Mouse (Mus musculus) adrenal gland, postnatal 4 days (tissue): ENCODE measurements around the gene Slc2a9. TPM values are rescaled to one million over a fixed set of nuclear protein-coding genes. Genes with fewer than 3 reads are reported as not detected.
A peak's percentile ranks its signal among the peaks of the same experiment; 100 is the strongest.

ENCODE experiments used
- DNase-seq, 2 experiments: peaks; one replicate each; pipeline ENCODE4 v3.0.0; 2021 to 2022; ENCODE audit warnings: low spot score in 2 of 2, mixed read lengths in 2 of 2
- total RNA-seq, 2 experiments: library from RNA; stranded (reverse); gene quantifications; 2 replicates each; pipeline ENCODE4 v1.2.3; 2021

Slc2a9 gene
- total RNA-seq, 2 experiments from 2014 or later: 7.4 to 8.1 TPM

DNA sequence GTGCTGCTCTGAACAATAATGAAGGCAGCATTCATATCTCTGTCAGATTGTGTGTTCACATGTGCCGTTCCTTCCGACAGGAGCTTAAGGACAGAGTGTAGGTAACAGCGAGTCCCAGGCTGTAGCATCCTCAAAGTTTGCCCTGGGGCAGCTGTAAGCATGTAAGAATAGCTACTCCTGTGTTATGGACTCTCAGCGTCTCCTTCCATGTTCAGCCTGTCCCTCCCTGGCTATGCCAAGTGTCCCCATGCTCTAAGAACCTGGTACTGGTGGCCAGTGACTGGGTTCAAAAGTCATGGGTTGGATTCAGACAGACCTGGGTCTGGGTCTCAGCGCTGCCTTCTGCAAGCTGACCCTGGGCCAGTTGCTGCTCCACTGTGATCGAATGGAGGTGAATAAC is 32.1 kb downstream of the Slc2a9 start:
- DNase-seq: no peak

DNA sequence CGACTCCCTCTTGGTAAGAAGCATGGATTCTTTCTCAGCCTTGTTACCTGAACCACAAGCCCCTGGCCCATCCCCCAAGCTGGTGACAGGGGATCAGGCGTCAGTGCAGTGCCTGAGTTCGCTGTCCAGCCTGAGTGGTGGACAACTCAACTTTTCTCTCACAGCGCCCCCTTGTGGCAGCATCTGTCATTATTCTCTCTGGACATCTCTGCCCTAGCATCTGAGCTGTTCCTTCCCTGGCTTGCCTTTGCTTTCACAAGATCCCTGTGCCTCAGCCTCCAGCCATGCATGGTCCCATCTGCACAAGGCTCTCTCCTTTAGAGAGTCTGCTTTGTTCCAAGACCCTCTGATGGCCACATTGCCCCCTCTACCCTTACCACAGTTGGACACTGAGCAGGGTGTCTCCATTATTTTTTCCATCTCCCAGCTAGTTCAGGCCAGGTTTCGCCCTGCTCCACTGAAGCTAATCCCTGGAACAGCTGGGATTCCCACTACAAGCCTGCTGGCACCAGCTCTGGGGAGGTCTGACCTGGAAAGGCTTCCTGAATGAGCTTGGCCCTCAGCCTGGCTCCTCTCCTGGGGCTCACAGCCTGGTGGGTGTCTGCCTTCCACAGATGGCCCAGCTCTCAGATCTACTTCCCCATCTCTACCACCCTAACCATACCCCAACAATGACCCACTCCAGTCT is 32.9 kb downstream of the Slc2a9 start:
- peak; percentile 65 to 70 for DNase-seq

DNA sequence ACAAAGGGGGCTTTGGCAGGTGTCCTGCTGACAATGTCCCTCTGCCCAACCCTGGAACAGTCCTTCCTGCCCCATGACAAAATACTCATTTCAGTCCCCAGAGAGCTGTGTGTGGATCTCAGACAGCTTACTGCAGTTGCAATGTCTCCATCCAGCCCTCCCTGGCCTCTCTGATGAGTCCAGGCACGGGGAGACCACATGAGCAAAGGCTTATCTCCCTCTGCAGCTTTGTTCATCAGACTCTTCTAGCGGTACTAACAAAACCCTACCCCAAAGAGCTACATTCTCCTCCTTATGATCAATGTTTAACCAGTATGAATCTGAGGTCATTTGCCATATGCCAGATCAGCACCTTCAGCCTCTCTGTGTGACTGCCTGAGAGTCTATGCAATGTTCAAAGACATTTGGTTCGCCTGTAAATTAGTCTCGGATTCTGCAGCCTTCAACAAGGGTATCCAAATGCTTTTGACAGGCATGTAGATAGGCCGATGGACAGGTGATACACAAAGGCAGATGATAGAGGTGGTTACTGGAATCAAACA is 36.3 kb downstream of the Slc2a9 start:
- no peak for DNase-seq

DNA sequence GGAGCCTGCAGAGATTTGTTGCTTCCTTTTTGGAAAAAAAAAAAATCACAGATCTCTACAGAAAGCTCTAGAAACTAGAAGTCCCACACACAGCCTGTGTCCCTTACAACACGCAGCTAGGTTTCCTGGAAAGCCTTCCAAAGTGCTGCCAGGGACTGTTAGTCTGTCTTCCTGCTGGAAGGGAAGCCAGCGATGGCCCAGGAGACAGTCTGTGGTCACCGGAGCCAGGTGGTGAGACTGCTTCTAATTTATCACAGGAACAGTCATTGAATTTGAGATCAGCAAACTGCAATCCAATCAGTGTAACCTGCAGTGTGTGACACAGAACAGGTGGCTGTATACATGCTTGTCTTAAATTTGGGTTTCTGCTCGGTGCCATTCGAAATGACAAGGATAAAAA is 41.7 kb downstream of the Slc2a9 start:
- DNase-seq: no peak

DNA sequence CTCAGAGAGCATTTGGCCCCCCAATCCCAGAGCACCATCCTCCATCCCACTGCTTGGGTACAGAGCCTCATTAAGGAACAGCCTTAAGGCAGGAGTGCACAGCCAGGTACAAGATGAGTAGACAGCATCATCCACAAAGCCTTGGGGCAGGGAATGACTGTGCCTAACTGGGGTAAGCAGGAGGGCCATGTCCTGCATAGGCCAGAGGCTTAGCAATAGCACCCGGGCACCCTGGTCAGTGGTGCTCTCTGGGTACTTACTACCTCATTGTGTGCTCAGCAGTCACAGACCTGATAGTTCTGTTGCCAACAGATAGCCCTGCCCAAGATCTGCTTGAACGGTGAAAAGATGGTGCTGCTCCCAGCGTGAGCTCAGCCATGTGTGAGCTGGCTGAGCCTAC is 52.0 kb downstream of the Slc2a9 start:
- DNase-seq: no peak

DNA sequence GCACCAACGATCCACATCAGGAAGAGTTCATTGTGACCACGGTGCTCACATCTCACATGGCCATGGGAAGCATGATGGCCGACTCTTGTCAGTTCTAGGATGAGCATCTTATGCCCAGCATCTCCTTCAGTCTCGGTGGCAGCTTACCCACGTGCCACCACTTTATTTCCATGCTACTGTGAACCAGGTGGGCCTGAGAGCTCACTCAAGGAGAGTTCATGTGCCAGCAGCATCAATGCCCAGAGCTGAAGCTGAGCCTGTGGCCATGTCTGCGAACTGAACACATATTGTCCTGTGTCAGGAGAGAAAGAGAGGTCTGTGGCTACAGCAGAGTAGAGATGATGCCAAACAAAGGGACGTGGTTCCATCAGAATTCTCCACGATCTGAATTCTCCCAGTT is 53.3 kb downstream of the Slc2a9 start:
- no peak for DNase-seq

DNA sequence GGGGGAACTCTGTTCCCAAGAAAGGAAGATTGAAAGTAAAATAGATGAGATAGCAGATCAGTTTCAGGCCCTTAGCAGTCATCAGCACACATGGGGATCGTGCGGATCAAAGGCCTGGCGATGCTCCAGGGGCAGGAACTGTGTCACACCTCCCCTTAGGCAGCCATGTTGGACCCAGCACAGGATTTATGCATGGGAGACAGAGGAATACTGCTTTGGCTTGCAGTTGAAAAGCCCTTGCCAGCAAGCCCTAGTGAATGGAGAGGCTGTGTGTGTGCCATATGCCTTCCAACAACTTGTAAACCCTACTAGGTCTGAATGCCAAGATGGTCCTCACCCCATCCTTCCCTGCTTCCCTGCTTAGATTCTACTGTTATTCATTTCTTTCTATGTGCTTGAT is 54.8 kb downstream of the Slc2a9 start:
- DNase-seq: no peak

DNA sequence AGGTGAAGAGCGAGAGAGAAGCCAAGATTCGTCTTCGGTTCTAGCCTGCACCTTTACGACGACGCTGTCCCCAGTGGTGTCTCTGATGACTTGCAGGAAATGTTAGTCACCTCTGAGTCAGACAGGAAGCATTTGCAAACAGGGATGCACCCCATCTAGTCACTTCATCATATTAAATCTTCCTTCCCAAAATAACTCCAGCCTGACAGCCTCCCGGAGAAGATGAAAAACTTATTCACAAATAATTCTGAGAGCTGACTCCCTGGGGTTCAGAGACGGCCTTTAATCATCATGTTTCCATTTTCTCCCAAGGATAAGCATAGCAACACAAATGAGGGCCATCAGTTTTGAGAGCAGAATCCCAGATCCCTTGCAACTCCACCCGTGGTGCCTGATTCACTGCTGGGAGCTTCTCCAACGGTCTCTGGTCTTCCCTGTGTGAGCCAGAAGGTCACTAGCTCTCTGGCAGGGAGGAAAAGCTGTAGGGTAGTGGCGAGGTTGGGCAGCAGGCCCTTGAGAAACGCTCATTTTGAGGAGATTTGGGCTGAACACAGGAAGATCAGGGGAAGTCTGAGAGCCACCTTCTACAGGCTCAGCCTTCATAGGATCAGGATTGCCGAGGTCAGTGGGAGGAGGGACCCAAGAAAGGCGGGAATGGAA is 56.5 kb downstream of the Slc2a9 start:
- DNase-seq: no peak

DNA sequence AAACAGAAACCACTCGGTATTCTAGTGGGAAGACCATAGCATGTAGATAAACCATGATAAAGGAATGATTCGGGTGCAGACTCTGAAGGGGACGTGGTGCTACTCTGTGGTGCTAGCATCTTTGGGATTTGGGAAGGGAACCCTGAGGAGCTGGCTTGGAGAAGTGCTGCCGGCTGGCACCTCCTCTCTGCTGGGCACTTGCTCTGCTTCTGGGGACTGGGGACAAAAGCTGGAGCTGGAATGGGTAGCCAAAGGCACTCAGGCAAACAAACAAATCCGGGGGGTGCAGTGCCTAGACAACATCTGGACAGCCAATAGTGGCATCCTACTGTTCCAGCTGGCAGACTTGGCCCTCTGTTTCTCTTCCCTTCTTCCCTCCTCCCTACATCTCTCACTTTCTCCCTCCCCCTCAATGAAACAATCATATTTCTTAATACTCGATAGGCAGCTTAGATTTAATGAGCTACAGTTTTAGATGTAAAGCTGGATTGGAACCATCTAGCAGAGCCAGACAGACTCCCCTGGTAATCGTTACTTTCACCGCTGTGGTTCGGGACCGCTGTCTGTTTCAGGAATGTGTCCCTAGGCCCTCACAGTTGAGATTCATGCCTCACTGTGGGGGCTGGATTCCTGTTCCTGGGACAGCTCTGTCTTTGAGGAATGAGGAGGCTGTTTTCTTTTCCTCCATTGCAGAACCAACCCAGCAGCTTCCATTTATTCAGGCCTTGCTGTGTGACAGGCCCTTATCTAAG is 61.7 kb downstream of the Slc2a9 start:
- DNase-seq: no peak

DNA sequence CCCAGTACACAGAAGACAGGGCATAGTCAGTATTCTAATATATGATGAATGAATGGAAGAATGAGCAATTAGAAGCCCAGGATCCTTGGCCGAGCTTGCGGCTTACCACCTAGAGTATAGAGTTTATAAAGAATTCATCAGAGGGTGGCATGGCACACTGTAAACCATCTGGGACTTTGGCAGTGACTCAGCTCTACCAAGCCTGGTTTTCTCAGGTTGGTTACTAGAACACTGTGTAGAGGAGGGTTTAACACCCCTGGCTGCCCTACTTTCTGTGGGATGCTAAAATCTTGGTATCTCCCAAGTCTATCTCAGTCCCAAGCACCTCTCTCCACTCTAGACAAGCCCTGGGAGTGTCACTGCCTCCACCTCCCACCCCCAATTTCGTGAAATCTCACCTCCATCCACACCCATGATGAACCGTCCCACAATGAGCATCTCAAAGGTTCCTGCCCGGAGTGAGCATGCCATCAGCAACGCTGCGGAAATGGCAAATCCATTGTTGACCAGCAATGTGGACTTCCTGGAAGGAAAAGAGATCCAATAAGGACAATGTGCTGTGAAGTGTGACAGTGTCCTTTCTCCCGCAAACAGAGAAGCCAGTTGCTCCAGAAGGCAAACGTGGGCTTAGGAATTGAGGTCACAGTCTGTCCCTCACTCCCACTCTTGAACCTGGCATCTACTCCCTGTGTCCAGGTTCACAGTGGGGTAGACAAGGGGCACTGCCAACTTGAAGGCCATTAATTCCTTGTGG is 62.5 kb downstream of the Slc2a9 start:
- DNase-seq: no peak

DNA sequence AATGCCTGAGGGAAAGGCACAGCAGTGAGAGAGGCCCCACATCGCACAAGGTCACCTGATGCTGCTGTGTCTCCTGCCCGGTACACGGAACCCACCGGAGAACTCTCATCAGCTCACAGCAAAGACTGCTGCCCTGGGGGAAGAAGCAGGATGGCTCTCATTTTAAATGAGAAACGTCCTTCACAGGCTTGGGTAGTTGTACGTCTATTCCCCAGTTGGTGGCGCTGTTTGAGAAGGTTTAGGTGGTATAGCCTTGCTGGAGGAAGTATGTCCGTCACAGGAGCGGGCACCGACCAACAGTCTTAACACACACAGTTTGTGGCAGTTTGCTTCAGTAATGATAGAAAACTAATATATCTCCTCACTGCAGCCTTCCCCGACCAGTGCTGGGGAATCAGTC is 66.3 kb downstream of the Slc2a9 start:
- DNase-seq: no peak

DNA sequence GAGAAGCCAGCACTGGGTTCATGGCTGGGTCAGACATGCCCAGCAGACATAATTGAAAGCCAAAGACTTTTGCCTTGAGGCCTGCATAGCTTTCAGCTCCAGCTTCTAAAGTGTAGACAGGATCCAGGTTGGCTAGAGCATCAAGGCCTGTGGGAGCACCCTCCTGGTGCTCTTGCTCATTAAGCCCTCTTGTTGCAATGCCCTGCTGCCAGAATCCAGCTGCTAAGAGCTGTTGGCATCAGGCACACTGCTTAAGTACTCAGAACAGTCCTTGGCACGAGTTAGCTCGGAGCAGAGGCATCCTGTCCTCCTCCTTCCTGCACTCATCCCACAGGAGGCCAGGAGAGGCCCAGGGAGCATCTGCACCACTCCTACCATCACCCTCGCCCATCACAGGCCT is 68.1 kb downstream of the Slc2a9 start:
- DNase-seq: no peak

DNA sequence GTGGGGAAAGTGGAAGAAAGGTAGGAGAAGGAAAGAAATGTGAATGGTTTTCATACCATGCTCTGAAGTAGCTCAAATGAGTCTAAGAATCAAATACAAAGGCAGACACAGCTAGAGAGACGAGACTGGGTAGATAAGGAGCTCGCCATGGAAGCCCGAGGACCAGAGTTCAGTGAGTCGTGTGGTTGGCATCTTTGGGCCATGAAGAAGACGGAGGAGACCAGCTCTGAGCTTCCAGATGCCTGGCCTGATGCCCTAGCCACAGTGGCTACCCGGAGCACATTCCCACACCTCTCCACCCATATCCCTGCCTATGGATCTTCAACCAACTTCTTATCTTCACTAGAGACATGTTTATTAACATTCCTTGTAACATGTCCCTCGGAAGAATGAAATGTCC is 71.7 kb downstream of the Slc2a9 start:
- no peak for DNase-seq

DNA sequence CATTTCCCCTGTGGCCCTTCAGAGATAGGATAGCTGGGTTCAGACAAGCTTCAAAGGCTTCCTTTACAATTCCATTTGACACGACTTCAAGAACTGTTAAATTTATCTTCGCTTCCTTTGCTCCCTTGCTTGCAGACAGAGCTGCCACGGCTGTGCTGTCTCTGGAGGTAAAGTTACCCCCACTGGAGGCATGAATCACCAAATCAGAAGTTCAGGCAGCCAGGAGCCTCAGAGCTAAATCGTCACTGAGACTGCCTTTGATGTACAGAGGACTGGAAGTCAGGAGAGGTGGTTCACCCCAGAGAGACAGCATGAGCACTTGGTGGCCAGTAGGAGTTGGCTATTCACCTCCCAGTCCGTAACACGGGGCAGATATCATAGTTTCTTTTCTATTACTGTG is 73.8 kb downstream of the Slc2a9 start:
- DNase-seq: no peak

DNA sequence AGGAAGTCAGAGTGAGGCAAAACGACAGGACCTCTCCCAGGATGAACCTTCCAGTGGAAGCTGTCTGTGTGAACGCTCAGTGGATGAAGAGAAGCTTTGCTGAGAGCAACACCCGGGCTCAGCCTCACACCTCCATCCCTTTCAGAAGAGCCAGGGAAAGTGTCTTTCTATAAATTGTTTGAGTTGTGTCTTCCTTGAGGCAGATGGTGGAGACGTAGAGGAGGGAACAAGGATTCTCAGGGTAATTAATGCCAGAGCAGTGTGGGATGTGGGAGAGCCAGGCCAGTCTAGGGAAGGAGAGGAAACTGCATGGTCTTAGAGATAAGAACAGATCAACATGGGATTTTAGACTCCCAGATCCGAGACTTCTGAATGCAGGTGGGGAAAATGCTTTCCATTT is 75.2 kb downstream of the Slc2a9 start:
- no peak for DNase-seq

DNA sequence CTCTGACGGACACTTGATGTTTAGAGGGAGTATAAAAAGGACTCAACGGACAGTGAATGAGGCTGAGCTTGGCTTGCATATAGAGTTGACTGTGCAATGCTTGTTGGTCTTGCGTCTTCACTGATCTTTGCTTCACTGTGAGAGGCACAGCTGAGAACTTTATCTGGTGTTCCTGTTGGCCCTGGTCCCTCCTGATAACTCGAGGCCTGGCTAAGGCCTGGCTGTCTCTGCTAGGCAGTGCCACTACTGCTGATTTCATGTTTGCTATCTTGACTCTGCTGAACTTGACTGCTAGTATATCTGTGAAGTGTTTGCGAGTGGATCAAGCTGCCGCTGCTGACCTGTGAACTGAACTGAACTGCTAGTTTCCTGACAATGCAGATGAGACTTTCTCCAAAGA is 77.4 kb downstream of the Slc2a9 start:
- no peak for DNase-seq

DNA sequence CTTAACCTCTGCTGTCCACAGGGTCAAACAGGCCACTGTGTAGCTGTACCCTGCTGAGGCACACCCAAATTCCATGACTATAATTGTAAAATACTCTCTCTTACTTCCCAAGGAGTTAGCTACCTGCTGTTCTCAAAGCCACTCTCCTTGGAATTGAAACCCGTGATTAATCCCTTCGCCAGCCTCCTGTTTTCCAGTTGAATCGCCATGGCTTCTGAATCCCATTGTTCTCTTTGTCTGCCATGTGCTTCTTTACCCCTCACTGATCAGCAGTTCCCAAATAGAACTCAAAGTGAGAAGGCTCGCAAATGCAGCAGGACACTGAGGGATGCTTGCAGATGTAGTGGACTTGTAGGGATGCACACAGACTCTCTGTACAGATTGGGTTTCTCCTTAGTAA is 80.5 kb downstream of the Slc2a9 start:
- DNase-seq: no peak

DNA sequence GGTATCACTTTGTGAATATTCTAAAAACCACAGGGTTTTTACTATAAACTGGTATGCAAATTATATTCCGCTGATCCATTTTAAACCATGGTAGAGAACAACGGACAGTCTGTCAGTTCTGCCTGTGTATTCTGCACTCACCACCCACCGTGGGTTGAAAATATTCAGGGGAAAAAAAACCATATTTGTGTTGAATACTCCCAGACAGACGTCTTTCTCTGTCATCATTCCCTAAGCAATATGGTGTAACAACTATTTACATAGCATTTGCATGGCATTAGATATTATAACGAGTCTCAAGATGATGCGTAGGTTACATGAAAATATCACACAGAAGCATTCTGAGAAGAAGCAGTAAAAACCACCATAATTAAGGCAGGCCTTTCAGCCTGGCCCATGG is 84.1 kb downstream of the Slc2a9 start:
- DNase-seq: no peak

DNA sequence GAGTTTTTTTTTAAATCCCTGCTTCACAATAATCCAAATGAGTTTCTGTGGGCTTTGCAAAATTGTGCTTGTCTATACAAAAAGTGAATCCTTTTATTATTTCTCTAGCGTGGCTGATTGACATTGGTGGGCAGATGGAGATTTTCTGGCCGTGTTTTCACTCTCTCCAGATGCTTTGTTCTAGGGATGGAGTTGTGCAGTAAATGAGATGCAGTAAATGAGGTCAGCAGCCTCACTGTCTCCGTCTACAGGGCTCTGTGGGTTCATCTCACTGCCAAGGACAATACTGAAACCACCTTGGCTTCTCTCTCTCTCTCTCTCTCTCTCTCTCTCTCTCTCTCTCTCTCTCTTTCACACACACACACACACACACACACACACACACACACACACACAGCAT is 99.3 kb downstream of the Slc2a9 start:
- no peak for DNase-seq

DNA sequence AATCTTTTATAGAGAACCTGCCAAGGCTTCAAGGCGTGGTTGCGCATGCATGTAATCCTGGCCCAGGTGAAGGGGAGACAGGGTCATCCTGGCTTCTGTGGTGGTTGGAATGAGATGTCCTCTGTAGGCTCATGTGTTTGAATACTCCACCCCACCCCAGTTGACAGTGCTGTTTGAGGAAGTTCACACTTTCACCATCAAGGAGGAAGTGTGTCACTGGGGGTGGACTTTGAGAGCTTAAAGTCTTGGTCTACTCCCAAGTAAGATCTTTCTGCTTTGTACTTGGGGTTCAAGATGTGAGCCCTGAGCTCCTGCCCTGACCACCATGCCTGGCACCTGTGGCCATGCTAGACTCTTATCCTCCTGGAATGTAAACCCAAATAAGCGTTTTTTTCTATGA is 100.7 kb downstream of the Slc2a9 start:
- DNase-seq: no peak

DNA sequence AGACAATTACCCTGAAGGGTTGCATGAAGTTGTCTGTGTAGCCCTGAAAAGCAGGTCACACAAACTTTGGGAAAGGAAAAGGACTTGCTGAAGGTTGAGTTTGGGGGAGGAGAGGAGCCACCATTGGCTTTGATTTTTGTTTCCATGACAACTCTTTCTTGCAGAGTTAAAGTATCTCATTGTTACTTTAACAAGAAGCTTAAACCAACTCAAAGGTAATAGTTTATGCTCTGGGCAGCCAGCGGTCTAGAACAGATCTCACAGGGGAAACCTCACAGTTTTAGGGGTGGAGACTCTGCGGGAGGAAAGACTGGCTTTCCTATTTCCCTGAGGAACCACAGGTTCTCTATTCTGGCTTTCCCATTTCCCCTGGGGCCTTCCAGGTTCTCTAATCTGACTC is 114.1 kb downstream of the Slc2a9 start:
- no peak for DNase-seq

DNA sequence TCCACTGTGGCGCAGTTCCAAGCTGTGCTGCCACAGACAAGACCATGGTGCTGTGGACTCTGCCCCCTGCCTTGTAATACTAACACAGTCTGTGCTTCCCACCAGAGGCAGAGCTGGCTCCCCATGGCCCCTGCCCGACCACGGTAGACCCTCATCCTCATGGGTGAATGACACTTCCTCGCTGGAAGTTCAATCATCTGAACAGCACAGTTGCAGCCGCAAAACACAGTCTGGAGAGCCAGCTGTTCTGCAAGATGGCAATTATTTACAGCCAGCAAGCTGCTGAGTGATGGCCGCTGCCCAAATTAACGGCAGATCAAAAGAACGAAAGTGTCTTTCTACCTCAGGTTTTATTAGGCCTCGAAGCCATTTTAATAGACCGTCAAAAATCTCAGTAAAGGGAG is 114.5 kb downstream of the Slc2a9 start:
- no peak for DNase-seq
